Mouse (Mus musculus) spleen, embryonic (tissue): ENCODE data around the gene Mtnr1a.

Experiments used
- CTCF ChIA-PET: fragments of 350-600 bp; sonication (Branson Sonifier 250); formaldehyde crosslinking; loops from one replicate; lab custom pipeline; 2022; lab: Charles Lee

The Mtnr1a gene

DNA sequence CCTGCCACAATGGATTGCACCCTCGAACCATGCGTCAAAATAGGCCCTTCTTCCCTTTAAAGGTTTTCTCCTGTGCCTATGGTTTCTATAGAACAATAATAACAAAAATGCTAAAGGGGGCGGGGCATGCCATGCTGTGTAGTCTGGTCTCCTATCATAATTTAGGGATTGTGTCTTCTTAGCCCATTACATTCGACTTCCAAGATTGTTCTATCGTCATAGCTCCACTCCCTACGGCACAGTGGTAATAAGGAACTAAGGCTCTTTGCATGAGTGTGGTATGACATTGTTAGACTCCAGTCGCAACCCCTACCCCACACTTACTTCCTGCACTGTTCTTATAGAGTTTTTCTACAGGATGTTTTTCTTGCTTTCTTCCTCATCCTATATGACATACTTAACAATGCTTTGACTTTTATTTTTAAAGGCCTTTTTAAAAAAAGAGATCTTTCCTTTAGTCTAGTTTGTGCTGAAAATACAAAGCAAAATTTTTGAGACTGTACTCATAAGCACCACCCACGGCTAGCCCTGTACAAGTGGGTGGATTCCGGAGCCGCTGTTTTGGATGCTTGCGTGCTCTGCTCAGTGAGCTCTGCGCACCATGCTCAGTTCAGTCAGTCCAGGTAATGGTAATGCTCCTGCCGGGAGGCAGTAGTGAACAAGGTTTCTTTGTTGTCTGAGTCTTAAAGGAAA, 40.6 kb downstream of the Mtnr1a start:
- CTCF ChIA-PET = no interaction called here

DNA sequence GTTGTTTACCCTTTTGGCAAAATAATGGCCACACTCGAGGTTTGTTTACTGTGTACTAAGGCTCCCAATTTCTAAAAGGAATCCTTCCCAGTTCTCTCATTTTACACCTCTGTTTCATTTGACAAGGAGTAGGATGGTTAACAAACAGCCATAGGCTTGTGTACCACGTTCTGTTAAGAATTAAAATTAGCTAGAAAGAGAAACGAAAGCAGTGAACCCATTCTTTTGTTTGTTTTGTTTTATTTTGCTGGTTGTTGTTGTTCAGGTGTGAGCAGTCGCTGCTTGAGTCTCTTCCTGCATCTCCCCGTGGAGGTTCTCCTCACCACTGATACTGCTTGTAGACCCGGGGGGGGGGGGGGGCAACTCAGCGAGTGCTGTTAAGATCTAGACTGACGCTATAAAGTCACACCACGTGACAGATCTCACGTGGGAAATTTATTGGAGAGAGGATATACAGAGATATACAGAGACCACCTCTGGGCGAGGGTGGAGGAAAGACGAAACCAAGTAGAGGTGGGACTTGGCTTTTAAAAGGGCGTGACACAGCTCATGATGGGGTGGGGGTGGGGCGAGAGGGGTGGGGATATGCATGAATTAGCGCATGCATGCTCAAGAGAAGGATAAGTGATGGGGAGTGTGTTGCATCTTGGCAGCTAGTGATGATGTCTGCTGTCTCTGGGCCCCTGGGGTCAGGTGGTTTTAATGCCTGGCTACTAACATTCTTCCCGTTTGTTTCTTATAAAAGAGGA, 41.3 kb downstream of the Mtnr1a start:
- CTCF ChIA-PET = no interaction called here

DNA sequence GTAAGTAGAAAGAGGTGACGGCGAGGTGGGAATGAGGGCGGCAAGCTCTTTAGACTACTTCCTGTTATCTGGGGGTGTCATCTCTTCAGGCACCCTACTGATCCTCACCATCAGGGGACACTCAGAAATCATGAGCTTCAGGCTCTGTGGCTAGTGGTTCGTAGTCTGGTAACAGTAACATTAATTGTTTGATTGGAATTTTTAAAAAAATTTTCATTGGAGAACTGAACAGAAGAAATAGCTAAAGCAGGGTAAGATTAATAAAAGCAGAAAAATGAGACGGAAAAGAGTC, 41.8 kb downstream of the Mtnr1a start:
- CTCF ChIA-PET = no interaction called here

DNA sequence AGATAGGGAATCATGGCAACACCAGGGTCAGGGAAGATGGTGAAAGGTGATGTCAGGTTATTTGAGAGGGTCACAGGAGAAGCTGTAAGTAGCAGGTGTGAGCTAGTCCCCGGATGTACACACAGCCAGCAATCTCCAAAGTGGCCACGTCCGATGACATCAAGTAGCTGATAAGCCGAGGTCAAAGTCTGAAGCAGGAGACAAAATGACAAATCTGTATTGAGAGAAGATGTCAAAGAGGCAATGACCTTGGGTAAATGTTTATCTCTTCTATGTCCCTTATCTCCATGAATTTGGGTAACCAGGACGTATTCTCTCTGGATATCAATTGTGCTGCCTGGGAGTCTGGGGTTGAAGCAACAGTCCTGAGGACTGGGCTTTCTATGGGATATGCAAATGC, 42.9 kb downstream of the Mtnr1a start:
- CTCF ChIA-PET = no interaction called here

DNA sequence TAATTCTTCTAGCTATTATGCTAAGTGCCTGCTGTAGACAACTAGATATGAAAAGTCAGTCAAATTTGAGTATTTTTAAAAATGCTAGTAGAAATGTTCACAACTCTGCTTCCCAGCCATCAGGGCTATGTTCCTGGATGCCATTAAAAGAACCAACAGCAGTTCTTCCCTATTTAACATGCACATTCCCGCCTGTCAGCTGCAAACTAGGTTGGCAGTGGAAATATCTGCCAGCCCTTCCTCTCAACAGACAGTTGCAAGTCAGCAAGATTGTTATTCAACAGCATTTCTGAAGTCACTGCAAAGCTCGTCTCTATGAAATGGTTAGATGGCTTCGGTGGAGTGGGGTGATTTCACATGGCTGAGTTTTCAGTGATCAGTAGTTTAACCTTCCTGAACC, 48.7 kb downstream of the Mtnr1a start:
- CTCF ChIA-PET = no interaction called here

DNA sequence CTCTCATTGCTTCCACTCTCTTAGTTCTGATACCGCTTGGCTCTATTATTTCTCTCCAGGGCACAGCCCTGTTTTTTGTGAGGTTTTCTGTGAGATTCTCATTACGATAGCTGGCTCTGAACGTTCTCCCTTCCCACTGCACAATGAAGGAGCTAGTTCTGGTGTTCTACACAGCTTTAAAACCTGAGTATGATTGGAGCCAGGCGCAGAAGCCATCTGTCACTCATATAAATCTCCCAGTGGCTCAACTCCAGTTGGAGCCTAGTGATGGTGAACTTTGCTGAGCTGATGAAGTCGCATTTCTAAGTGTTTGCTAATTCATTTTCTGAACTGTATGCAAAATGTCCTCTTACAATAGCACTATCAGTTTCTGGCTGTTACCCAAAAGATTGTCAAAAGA, 56.7 kb downstream of the Mtnr1a start:
- CTCF ChIA-PET = no interaction called here
